Mouse (Mus musculus): ENCODE measurements around the gene Trpm8.

GRCm38 (mm10) chr1:88422045-88422444, 144.6 kb downstream of the Trpm8 start:
- no peak for TF ChIP-seq E2F4 (IDR thresholded peaks at IDR 0.05; ENCODE audit: insufficient read depth)
- no peak for TF ChIP-seq POLR2A (IDR thresholded peaks at IDR 0.05; ENCODE audit: insufficient read length, low read depth)
- TF ChIP-seq USF1 (IDR thresholded peaks at IDR 0.05; ENCODE audit: low read depth), result no peak
- no peak for TF ChIP-seq MAX (IDR thresholded peaks at IDR 0.05; ENCODE audit: low read depth)
- no peak for TF ChIP-seq SRF (IDR thresholded peaks at IDR 0.05; ENCODE audit: control insufficient read depth, insufficient read length, low read depth)
